Mouse (Mus musculus) thymus, adult 2 months (tissue): Measurements from ENCODE around the gene Tmed10.

Experiments
- CTCF ChIP-seq: fragments of 200-500 bp; IDR thresholded peaks from 2 replicates; pipeline ENCODE4 v1.5.1; 2012; ENCODE audit warnings: mild to moderate bottlenecking, control low read depth, low read length, moderate library complexity, borderline replicate concordance; ENCODE audit not compliant: control insufficient read depth, poor library complexity, insufficient read depth; ENCODE audit errors: extremely low read depth
- POLR2A ChIP-seq: fragments of 200-500 bp; IDR thresholded peaks from 2 replicates; pipeline ENCODE4 v1.6.1; 2012; ENCODE audit warnings: mild to moderate bottlenecking, low read length, control low read depth, moderate library complexity; ENCODE audit not compliant: control insufficient read depth, poor library complexity, insufficient read depth; ENCODE audit errors: extremely low read depth

GRCm38 (mm10) chr12:85411136-85411535 lies 36.5 kb upstream of the Tmed10 start:
- TF ChIP-seq CTCF = no peak
- no peak for TF ChIP-seq POLR2A
